Mouse (Mus musculus) cerebellum, postnatal 4 days (tissue): Measurements from ENCODE around the gene Rrp12.
"Not testable (repeated sequence)": the region's sequence is repeated elsewhere in the genome, so short reads cannot be mapped to it uniquely, and the experiment has no call there.

Source experiments
- DNase-seq, 2 experiments: peaks; one replicate each; pipeline ENCODE4 v3.0.0; 2022; ENCODE audit warnings: low spot score in 2 of 2, mixed read lengths in 1 of 2

The Rrp12 gene

GRCm38 (mm10) chr19:41895460-41896318 lies at the start of gene Rrp12:
Gene Rrp12 (minus strand): TSS chr19:41896173.
- peak; percentile 31 to 63 for DNase-seq

GRCm38 (mm10) chr19:41943841-41944240 lies 47.9 kb upstream of the Rrp12 start:
- no peak for DNase-seq

GRCm38 (mm10) chr19:41938539-41938938 lies 42.6 kb upstream of the Rrp12 start:
- no peak for DNase-seq

GRCm38 (mm10) chr19:41935921-41936320 lies 39.9 kb upstream of the Rrp12 start:
- DNase-seq: no peak

- no peak for DNase-seq
Observed at GRCm38 (mm10) chr19:41934124-41934523, 38.2 kb upstream of the Rrp12 start.

- peak; percentile 95 to 98 for DNase-seq
Observed at GRCm38 (mm10) chr19:41933179-41934086, 37.5 kb upstream of the Rrp12 start, which contains the start of the genes Exosc1 and Zdhhc16. Gene Exosc1 (minus strand): TSS chr19:41933423. Gene Zdhhc16 (plus strand): TSS chr19:41933480.

- DNase-seq: no peak
Observed at GRCm38 (mm10) chr19:41932686-41933085, 36.7 kb upstream of the Rrp12 start.

GRCm38 (mm10) chr19:41920412-41921067 lies 24.6 kb upstream of the Rrp12 start:
- DNase-seq: no peak

GRCm38 (mm10) chr19:41919471-41919870 lies 23.5 kb upstream of the Rrp12 start:
- no peak for DNase-seq

- DNase-seq: no peak
Observed at GRCm38 (mm10) chr19:41916853-41917252, 20.9 kb upstream of the Rrp12 start.

GRCm38 (mm10) chr19:41915294-41915693 lies 19.3 kb upstream of the Rrp12 start:
- DNase-seq: no peak

- not testable (repeated sequence) for DNase-seq
Observed at GRCm38 (mm10) chr19:41914592-41914882, 18.6 kb upstream of the Rrp12 start.

- no peak for DNase-seq
Observed at GRCm38 (mm10) chr19:41913774-41914591, 18.0 kb upstream of the Rrp12 start.

- DNase-seq: peak in 1 of 2 experiments; percentile 49
Observed at GRCm38 (mm10) chr19:41912121-41913080, 16.4 kb upstream of the Rrp12 start.

- DNase-seq: peak; percentile 94 to 97
Observed at GRCm38 (mm10) chr19:41911178-41912073, 15.5 kb upstream of the Rrp12 start, which contains the start of gene Pgam1. Gene Pgam1 (plus strand): TSS chr19:41911923.

GRCm38 (mm10) chr19:41910396-41910795 lies 14.4 kb upstream of the Rrp12 start:
- DNase-seq: no peak

- DNase-seq: no peak
Observed at GRCm38 (mm10) chr19:41908736-41909135, 12.8 kb upstream of the Rrp12 start.

GRCm38 (mm10) chr19:41907079-41907760 lies 11.2 kb upstream of the Rrp12 start:
- no peak for DNase-seq
